Mouse (Mus musculus) heart, embryonic 16.5 days (tissue): ENCODE data around the gene Sorcs2. TPM values are rescaled to one million over a fixed set of nuclear protein-coding genes. Genes with fewer than 3 reads are reported as not detected.
A peak's percentile ranks its signal among the peaks of the same experiment; 100 is the strongest.

ENCODE experiments used
- ATAC-seq: fragments of 200-750 bp; cut with Nextera tagmentation; replicated peaks from 2 replicates; pipeline ENCODE4 v1.8.0; 2017; ENCODE audit warnings: moderate number of reproducible peaks; ENCODE audit not compliant: insufficient read depth, low FRiP score; ENCODE audit errors: extremely low read depth
- H3K27ac ChIP-seq: fragments of 300-500 bp; sonication (generic); 2 replicates; pipeline ENCODE4 v1.5.1; 2014; ENCODE audit warnings: mild to moderate bottlenecking, low read length, control low read depth, moderate library complexity
- H3K27me3 ChIP-seq: fragments of 300-500 bp; sonication (generic); 2 replicates; pipeline ENCODE4 v1.6.1; 2014; ENCODE audit warnings: low read length, mixed read lengths; ENCODE audit not compliant: control insufficient read depth, insufficient read depth
- H3K36me3 ChIP-seq: fragments of 300-500 bp; sonication (generic); 2 replicates; pipeline ENCODE4 v1.6.1; 2014; ENCODE audit not compliant: control insufficient read depth, insufficient read depth
- H3K4me1 ChIP-seq: fragments of 300-500 bp; sonication (generic); 2 replicates; pipeline ENCODE4 v1.6.1; 2014; ENCODE audit warnings: low read length, mixed read lengths; ENCODE audit not compliant: control insufficient read depth, insufficient read depth
- H3K4me2 ChIP-seq: fragments of 300-500 bp; sonication (generic); 2 replicates; pipeline ENCODE4 v1.6.1; 2014; ENCODE audit warnings: low read depth, mild to moderate bottlenecking, control low read depth, low read length
- H3K4me3 ChIP-seq: fragments of 300-500 bp; sonication (generic); 2 replicates; pipeline ENCODE4 v1.5.1; 2014; ENCODE audit warnings: mild to moderate bottlenecking, control low read depth, low read length
- H3K9ac ChIP-seq: fragments of 300-500 bp; sonication (generic); 2 replicates; pipeline ENCODE4 v1.6.1; 2014; ENCODE audit warnings: low read length, control low read depth
- H3K9me3 ChIP-seq: fragments of 300-500 bp; sonication (generic); replicated peaks from 2 replicates; pipeline ENCODE4 v1.6.1; 2016; ENCODE audit warnings: low read length; ENCODE audit not compliant: control insufficient read depth
- WGBS: fragments of 180-500 bp; shearing (Covaris S2); extraction: QIAGEN DNeasy Blood & Tissue Kit; methylation state at CpG from one replicate; pipeline ENCODE4 v1.1.7; 2014; 5-methylcytosine and 5-hydroxymethylcytosine counted together
- polyA plus RNA-seq: library from polyadenylated mRNA; unstranded; fragments of >200 nt; fragmentation: Nextera tagmentation; extraction: Ambion mirVana; gene quantifications from 2 replicates; pipeline ENCODE4 v1.2.1, GENCODE M21; 2015

Gene Sorcs2
- polyA plus RNA-seq, 1 experiment from 2014 or later = 8.2 TPM

DNA sequence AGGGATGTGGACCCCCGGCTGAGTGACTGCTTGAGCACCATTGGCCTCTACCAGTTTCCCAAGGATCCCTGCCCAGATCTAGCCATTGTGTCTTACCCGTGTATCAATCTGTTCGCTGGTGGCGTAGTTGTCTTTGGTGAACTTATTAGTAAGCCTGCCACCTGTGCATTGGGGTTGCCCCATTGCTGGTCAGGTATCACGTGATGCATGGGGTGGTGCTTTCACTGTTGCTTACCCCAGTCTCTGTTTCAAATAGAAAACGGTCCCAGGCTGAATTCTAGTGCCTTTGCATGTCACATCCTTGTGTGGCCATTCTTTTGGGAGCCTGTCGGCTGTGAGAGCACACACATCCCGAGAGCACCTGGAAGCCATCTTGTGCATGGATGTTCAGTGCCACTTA, 409.9 kb downstream of the Sorcs2 start:
- H3K4me3 ChIP-seq = no peak overlapping the region
- WGBS = 93% methylated on average over 8 of the region's 8 CpGs
- no peaks in the 10 kb centered on the region for H3K9me3 ChIP-seq
- peaks cover 53% of the 10 kb centered on the region for H3K36me3 ChIP-seq
- peaks cover 9% of the 10 kb centered on the region for H3K4me1 ChIP-seq
- no peaks in the 10 kb centered on the region for H3K27me3 ChIP-seq
- no peak for ATAC-seq
- no peak overlapping the region for H3K9ac ChIP-seq
- H3K4me2 ChIP-seq = no peak overlapping the region
- no peak overlapping the region for H3K27ac ChIP-seq

DNA sequence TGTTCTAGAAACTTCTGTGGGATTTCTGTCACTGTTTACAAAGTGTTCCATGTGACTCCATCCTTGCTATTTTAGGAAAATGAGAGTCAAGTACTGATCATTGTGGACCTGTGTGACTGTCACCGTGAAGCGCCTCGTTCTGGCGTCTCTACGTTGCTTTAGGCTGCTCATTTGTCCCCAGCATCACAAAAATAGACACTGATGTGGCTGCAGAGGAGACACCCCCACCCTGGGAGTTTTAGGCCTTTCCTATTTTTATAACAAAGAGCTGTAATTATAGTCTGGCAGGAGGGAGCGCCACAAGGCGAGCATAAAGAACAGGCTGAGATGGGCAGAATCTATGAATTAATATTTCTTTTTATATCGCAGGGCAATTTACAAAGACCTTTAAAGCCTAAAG, 412.3 kb downstream of the Sorcs2 start:
- Histone ChIP-seq H3K4me2 (peak overlapping the region; percentile 18; the same call in 1 of the 2 replicates), H3K36me3 (peaks cover 48% of the 10 kb centered on the region), H3K9me3 (no peaks in the 10 kb centered on the region), H3K27me3 (no peaks in the 10 kb centered on the region), H3K9ac (peak overlapping the region; percentile 50; the same call in 1 of the 2 replicates), H3K27ac (peak overlapping the region; percentile 89), H3K4me3 (no peak overlapping the region), H3K4me1 (peaks cover 9% of the 10 kb centered on the region)
- WGBS = 47% methylated on average over 8 of the region's 8 CpGs
- peak; percentile 74 for ATAC-seq

DNA sequence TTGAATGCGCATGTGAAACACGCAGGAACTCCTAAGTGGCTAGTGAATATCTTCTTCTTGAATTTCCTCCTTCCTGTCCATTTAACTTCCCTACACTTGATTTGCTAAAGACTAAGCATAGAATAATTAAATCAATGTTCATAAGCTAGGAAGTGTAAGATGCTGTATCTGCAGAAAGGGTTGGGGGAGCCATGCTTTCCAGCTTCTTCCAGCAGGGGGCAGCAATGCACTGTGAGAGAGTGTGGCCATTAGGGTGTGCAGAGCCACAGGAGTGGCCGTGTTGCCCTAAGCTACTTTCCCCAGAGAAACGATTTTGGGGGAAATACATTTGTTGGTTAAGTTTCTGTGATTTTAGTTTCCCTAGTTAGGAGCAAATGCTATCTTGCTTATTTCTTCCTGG, 416.0 kb downstream of the Sorcs2 start:
- Histone ChIP-seq H3K27me3 (no peaks in the 10 kb centered on the region), H3K36me3 (peaks cover 46% of the 10 kb centered on the region), H3K4me3 (no peak overlapping the region), H3K9ac (no peak overlapping the region), H3K9me3 (no peaks in the 10 kb centered on the region), H3K4me1 (peaks cover 9% of the 10 kb centered on the region), H3K27ac (no peak overlapping the region), H3K4me2 (no peak overlapping the region)
- WGBS = 38% methylated on average over 4 of the region's 4 CpGs
- ATAC-seq = 0 out of 2 replicates have a peak, but pooled peaks have one; percentile 37

DNA sequence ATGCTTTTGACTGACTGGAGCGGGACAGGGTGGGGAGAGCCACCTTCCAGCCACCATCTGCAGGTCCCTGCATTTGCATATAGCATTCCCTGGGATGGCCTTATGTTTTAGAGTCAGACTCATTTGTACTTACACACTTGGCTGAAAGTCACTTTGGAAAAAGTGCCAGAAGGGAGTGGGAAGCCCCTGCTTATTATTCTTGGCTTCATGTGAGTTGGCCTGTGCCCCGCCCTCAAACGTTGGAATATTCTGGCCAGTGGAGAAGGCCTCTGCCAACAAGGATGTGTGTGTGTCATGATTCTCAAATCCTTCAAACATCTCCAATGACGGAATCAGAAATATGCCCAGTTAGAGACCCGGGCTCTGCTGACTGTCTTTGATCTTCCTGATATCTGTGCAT, 416.6 kb downstream of the Sorcs2 start:
- no peaks in the 10 kb centered on the region for H3K27me3 ChIP-seq
- WGBS = 61% methylated on average over 5 of the region's 5 CpGs
- peaks cover 9% of the 10 kb centered on the region for H3K4me1 ChIP-seq
- H3K9ac ChIP-seq = no peak overlapping the region
- H3K27ac ChIP-seq = no peak overlapping the region
- H3K4me3 ChIP-seq = no peak overlapping the region
- no peaks in the 10 kb centered on the region for H3K9me3 ChIP-seq
- H3K4me2 ChIP-seq = no peak overlapping the region
- H3K36me3 ChIP-seq = peaks cover 47% of the 10 kb centered on the region
- no peak for ATAC-seq

DNA sequence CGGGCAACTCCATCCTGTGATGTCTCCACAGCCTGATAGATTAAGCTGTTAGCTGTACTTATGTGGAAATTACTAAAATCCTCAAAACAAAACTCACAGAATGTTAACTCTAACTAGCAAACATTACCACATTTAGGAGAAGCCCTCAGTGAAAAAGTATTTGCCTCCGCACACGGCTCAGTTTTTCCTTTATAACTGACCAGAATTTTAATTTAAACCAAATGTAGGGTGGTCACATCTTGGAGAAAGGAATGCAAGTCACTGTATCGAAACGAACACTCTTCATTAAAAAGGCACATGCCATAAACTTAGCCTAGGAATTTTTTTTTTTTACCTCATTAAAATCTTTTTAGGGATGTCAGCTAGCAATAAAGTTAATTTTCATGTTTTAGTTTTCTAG, 417.4 kb downstream of the Sorcs2 start:
- Histone ChIP-seq H3K27me3 (no peaks in the 10 kb centered on the region), H3K36me3 (peaks cover 49% of the 10 kb centered on the region), H3K4me3 (no peak overlapping the region), H3K4me2 (no peak overlapping the region), H3K27ac (no peak overlapping the region), H3K9ac (no peak overlapping the region), H3K4me1 (peaks cover 8% of the 10 kb centered on the region), H3K9me3 (no peaks in the 10 kb centered on the region)
- 84% methylated on average over 5 of the region's 5 CpGs for WGBS
- ATAC-seq = no peak

DNA sequence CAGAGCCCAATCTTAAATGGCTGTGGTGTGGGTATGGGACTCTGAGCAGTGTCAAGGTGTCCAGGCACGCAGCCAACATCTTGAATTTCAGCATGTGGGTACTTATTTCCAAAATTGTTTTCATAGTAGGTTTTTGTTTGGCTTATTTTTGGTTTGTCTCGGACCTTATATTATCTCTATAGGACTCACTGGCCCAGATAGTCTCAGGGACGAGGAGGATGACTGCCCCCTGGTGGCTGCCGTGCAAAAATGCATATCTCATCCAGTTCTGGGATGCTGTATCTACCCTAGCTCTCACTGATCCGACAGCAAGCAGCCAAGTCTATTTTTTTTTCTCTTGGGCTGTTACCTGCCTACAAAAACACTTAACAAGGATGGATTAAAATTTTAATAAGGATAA, 422.3 kb downstream of the Sorcs2 start:
- Histone ChIP-seq H3K27ac (no peak overlapping the region), H3K36me3 (peaks cover 38% of the 10 kb centered on the region), H3K4me2 (no peak overlapping the region), H3K4me3 (no peak overlapping the region), H3K4me1 (peaks cover 31% of the 10 kb centered on the region), H3K9me3 (no peaks in the 10 kb centered on the region), H3K9ac (no peak overlapping the region), H3K27me3 (no peaks in the 10 kb centered on the region)
- no peak for ATAC-seq
- WGBS = 6% methylated on average over 5 of the region's 5 CpGs

DNA sequence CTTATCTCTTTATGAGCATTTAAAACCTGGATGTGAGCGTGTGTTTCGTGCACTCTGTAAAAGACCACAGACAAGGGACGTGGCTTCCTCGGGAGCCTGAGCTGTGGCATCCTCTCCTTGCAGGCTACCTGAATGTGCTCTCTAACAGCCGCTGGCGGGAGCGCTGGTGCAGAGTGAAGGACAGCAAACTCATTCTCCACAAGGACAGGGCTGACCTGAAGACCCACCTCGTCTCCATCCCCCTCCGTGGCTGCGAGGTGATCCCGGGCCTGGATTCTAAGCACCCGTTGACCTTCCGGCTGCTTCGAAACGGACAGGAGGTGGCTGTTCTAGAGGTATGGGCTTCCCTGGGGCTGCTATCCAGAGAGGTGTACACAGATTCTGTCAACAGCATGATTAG, 423.7 kb downstream of the Sorcs2 start:
- H3K36me3 ChIP-seq = peaks cover 36% of the 10 kb centered on the region
- H3K27me3 ChIP-seq = no peaks in the 10 kb centered on the region
- H3K27ac ChIP-seq = peak overlapping the region; percentile 89
- H3K9ac ChIP-seq = peak overlapping the region; percentile 62
- peaks cover 34% of the 10 kb centered on the region for H3K4me1 ChIP-seq
- peak overlapping the region; percentile 55 for H3K4me2 ChIP-seq
- peak overlapping the region; percentile 19 for H3K4me3 ChIP-seq
- no peaks in the 10 kb centered on the region for H3K9me3 ChIP-seq
- no peak for ATAC-seq
- 49% methylated on average over 15 of the region's 15 CpGs for whole genome bisulfite sequencing

DNA sequence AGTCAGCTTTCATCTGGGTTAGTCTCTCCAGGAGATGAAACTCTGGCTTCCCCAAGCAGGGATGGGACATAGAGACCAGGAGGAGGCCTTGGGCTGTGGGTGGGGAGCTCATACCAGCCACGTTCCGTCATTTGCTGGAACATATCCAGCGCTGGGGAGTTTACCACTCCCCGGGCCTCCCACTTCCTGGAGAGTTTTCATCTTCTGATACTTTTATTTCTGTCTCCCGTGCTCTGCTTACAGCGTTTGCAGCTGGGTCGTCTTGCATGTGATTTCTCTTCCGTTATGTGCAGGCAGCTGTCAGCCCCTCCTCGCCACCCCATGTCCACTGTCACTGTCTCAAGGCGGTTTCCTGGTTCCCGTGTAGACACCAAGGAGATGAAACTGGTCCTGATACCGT, 424.1 kb downstream of the Sorcs2 start:
- 10% methylated on average over 12 of the region's 12 CpGs for WGBS
- peak overlapping the region; percentile 55 for H3K4me2 ChIP-seq
- H3K27ac ChIP-seq = peak overlapping the region; percentile 89
- peak overlapping the region; percentile 19 for H3K4me3 ChIP-seq
- peak overlapping the region; percentile 62 for H3K9ac ChIP-seq
- ATAC-seq = peak; percentile 75
- H3K27me3 ChIP-seq = no peaks in the 10 kb centered on the region
- H3K36me3 ChIP-seq = peaks cover 33% of the 10 kb centered on the region
- no peaks in the 10 kb centered on the region for H3K9me3 ChIP-seq
- H3K4me1 ChIP-seq = peaks cover 34% of the 10 kb centered on the region

DNA sequence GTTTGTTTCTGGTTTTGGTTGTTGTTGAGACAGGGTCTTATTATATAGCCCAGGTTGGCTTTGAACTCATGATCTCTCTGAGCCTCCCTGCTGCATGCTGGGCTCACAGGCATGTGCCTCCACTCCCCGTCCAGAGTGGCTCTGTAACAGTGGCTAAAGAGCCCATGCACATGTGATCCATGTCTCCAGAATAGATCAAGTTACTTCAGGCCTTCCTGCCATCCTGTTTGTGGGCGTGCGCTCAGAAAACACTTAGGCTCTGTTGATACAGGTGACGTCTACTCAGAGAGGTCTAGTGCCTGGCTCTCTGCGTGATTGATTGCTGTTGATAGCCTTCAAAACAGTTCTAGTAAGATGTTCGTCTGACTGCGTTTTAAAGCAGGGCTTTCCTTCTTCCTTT, 425.2 kb downstream of the Sorcs2 start:
- no peak for ATAC-seq
- Histone ChIP-seq H3K4me1 (peaks cover 34% of the 10 kb centered on the region), H3K9ac (peak overlapping the region; percentile 62; the same call in 1 of the 2 replicates), H3K4me2 (no peak overlapping the region), H3K4me3 (no peak overlapping the region), H3K36me3 (peaks cover 34% of the 10 kb centered on the region), H3K27ac (peak overlapping the region; percentile 89), H3K9me3 (no peaks in the 10 kb centered on the region), H3K27me3 (no peaks in the 10 kb centered on the region)
- WGBS = 48% methylated on average over 7 of the region's 7 CpGs
